Mouse (Mus musculus): Measurements from ENCODE around the gene Ndc80. TPM values are rescaled to one million over a fixed set of nuclear protein-coding genes. Genes with fewer than 3 reads are reported as not detected.
"Not testable (repeated sequence)": the region's sequence is repeated elsewhere in the genome, so short reads cannot be mapped to it uniquely, and the experiment has no call there.

Ndc80 gene
- polyA plus RNA-seq, 1 experiment from 2014 or later: 31.7 TPM

DNA sequence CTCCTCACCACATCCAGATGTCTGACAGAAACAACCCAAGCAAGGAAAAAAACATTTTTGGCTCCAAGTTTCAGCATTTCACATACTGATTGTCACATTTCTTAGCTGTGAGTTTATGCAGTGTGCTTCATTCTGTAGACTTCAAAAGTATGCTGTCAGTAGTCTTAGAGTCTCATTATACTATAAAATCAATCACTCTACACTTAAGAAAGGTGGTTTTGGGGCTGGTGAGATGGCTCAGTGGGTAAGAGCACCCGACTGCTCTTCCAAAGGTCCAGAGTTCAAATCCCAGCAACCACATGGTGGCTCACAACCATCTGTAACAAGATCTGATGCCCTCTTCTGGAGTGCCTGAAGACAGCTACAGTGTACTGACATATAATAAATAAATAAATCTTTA is 8.9 kb upstream of the Ndc80 start:
- 76% methylated on average over 1 of the region's 1 CpGs for WGBS
- H3K9ac ChIP-seq (ENCODE audit: low read length): not testable (repeated sequence)

DNA sequence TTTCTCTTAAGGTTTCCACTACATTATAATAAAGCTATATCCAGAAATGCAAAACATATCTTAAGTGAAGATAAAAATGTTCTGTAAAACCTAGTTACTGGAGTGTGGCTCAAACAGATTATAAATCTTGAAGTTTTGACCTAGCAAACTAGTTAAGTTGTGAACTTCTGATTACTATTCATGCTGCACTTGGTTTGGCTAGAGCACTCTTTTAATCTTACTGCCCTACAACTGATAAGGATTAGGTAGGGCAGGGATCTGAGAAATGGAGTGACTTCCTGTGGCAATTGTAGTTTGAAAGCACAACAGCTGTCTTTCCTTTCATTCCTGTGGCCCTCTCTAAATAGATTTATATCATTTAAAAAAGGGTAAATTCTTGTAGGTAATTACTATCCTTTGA is 1.4 kb upstream of the Ndc80 start:
- no peak for ATAC-seq (ENCODE audit: insufficient number of reproducible peaks, insufficient read depth, low FRiP score, low read depth)
- no peak overlapping the region for H3K4me3 ChIP-seq (ENCODE audit: control insufficient read depth in 1 of 2, insufficient read depth in 1 of 2, low read depth in 1 of 2, low read length in 2 of 2)
- peaks cover 4% of the 10 kb centered on the region for H3K36me3 ChIP-seq (ENCODE audit: control insufficient read depth, insufficient read depth, low read length)
- no peaks in the 10 kb centered on the region for H3K9me3 ChIP-seq (ENCODE audit: control insufficient read depth, low read length)
- H3K4me2 ChIP-seq (ENCODE audit: low read length): no peak overlapping the region
- no peak overlapping the region for H3K27ac ChIP-seq (replicated peaks in 1 of 2; ENCODE audit: control insufficient read depth in 1 of 2, insufficient read depth in 1 of 2, low read depth in 2 of 2, low read length in 2 of 2)
- no peak overlapping the region for H3K9ac ChIP-seq (ENCODE audit: low read length)
- peaks cover 0 to 13% of the 10 kb centered on the region in 2 experiments; a peak in 2 of 4 replicates for H3K4me1 ChIP-seq (ENCODE audit: control insufficient read depth in 2 of 2, insufficient read depth in 2 of 2, low read length in 2 of 2)
- H3K27me3 ChIP-seq (ENCODE audit: control insufficient read depth, insufficient read depth, low read length): no peaks in the 10 kb centered on the region

More for the DNA sequence above, 8.9 kb upstream of the Ndc80 start:
- not testable (repeated sequence) for H3K9me3 ChIP-seq (ENCODE audit: control insufficient read depth, low read length); H3K36me3 ChIP-seq (ENCODE audit: control insufficient read depth, insufficient read depth, low read length); H3K4me3 ChIP-seq (ENCODE audit: control insufficient read depth in 1 of 2, insufficient read depth in 1 of 2, low read depth in 1 of 2, low read length in 2 of 2); H3K27me3 ChIP-seq (ENCODE audit: control insufficient read depth, insufficient read depth, low read length); H3K27ac ChIP-seq (replicated peaks in 1 of 2; ENCODE audit: control insufficient read depth in 1 of 2, insufficient read depth in 1 of 2, low read depth in 2 of 2, low read length in 2 of 2); H3K4me1 ChIP-seq (ENCODE audit: control insufficient read depth in 2 of 2, insufficient read depth in 2 of 2, low read length in 2 of 2); H3K4me2 ChIP-seq (ENCODE audit: low read length); ATAC-seq (ENCODE audit: insufficient number of reproducible peaks, insufficient read depth, low FRiP score, low read depth)

DNA sequence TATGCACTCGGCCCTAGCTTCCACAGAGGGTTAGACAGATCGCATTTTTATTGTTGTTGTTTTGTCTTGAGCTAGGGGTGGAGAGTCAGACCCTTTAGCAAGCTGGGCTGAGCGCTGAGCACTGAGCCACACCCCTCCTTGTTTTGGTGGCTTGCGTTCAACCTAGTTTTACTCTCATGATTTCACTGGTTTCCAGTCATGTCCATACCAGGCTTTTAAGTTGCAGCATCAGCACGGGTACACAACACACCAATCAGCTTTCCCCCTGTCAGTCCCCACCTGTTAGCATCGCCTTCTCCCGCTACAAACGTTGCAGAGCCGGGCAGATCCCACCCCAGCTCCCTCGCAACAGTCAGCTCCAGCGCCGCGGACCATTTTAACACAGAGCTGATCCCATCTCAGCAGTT is 352 bp downstream of the Ndc80 start:
- peak; percentile 3; the same call in 1 of the 2 replicates for ATAC-seq (ENCODE audit: insufficient number of reproducible peaks, insufficient read depth, low FRiP score, low read depth)
- WGBS: 0% methylated on average over 13 of the region's 13 CpGs
- Histone ChIP-seq H3K36me3 (ENCODE audit: control insufficient read depth, insufficient read depth, low read length) (peaks cover 19% of the 10 kb centered on the region), H3K27me3 (ENCODE audit: control insufficient read depth, insufficient read depth, low read length) (no peaks in the 10 kb centered on the region), H3K9me3 (ENCODE audit: control insufficient read depth, low read length) (no peaks in the 10 kb centered on the region), H3K9ac (ENCODE audit: low read length) (peak overlapping the region; percentile 82), H3K4me2 (ENCODE audit: low read length) (peak overlapping the region; percentile 80), H3K4me1 (ENCODE audit: control insufficient read depth in 2 of 2, insufficient read depth in 2 of 2, low read length in 2 of 2) (peaks cover 0 to 13% of the 10 kb centered on the region in 2 experiments; a peak in 2 of 4 replicates), H3K27ac (replicated peaks in 1 of 2; ENCODE audit: control insufficient read depth in 1 of 2, insufficient read depth in 1 of 2, low read depth in 2 of 2, low read length in 2 of 2) (peak overlapping the region; percentile 42 to 94; a peak in 3 of 4 replicates), H3K4me3 (ENCODE audit: control insufficient read depth in 1 of 2, insufficient read depth in 1 of 2, low read depth in 1 of 2, low read length in 2 of 2) (peak overlapping the region; percentile 81 to 84)

DNA sequence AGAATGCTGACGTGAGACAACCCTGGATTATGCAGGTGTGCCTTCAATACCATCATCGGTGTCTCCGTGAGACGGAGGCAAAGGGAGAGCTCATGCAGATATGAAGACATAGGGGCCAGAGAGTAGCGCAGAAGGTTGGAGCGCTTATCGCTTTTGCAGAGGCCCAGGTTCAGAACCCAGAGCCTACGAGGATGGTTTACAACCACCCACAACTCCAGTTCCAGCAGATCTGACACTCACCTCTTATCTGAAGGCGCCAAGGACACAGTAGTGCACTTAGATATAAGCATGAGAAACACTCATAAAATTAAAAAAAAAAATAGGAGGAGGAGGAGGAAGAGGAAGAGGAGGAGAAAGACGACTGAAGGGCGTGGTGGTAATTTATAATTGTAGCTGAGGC is 16.4 kb downstream of the Ndc80 start:
- no peak overlapping the region for H3K4me2 ChIP-seq (ENCODE audit: low read length)
- H3K36me3 ChIP-seq (ENCODE audit: control insufficient read depth, insufficient read depth, low read length): peaks cover 94% of the 10 kb centered on the region
- H3K9me3 ChIP-seq (ENCODE audit: control insufficient read depth, low read length): no peaks in the 10 kb centered on the region
- no peaks in the 10 kb centered on the region for H3K4me1 ChIP-seq (ENCODE audit: control insufficient read depth in 2 of 2, insufficient read depth in 2 of 2, low read length in 2 of 2)
- ATAC-seq (ENCODE audit: insufficient number of reproducible peaks, insufficient read depth, low FRiP score, low read depth): no peak
- 92% methylated on average over 11 of the region's 11 CpGs for WGBS
- H3K9ac ChIP-seq (ENCODE audit: low read length): no peak overlapping the region
- no peak overlapping the region for H3K4me3 ChIP-seq (ENCODE audit: control insufficient read depth in 1 of 2, insufficient read depth in 1 of 2, low read depth in 1 of 2, low read length in 2 of 2)
- H3K27me3 ChIP-seq (ENCODE audit: control insufficient read depth, insufficient read depth, low read length): no peaks in the 10 kb centered on the region
- H3K27ac ChIP-seq (replicated peaks in 1 of 2; ENCODE audit: control insufficient read depth in 1 of 2, insufficient read depth in 1 of 2, low read depth in 2 of 2, low read length in 2 of 2): no peak overlapping the region

DNA sequence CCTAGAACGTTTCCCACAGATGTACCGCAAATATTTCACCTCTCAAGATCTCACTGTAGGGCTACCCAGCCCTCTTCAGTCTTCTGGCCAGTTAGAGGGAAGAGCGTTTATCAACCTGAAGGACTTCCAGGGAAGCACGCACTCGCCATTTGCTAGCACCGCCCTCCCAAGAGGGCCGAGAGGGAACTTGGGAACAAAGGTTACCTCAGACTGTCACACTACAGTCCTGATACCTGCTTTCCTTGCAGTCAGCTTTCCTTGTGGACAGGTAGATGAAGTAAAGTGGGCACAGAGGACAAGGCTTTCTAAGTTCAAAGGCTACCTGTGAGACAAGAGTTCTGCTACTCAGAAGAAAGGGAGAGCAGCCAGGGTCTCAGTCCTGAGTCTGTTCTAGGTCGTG is 19.8 kb downstream of the Ndc80 start:
- no peak for ATAC-seq (ENCODE audit: insufficient number of reproducible peaks, insufficient read depth, low FRiP score, low read depth)
- H3K27ac ChIP-seq (replicated peaks in 1 of 2; ENCODE audit: control insufficient read depth in 1 of 2, insufficient read depth in 1 of 2, low read depth in 2 of 2, low read length in 2 of 2): no peak overlapping the region
- WGBS: 84% methylated on average over 8 of the region's 8 CpGs
- H3K9ac ChIP-seq (ENCODE audit: low read length): no peak overlapping the region
- H3K4me2 ChIP-seq (ENCODE audit: low read length): no peak overlapping the region
- no peaks in the 10 kb centered on the region for H3K9me3 ChIP-seq (ENCODE audit: control insufficient read depth, low read length)
- H3K4me1 ChIP-seq (ENCODE audit: control insufficient read depth in 2 of 2, insufficient read depth in 2 of 2, low read length in 2 of 2): no peaks in the 10 kb centered on the region
- H3K27me3 ChIP-seq (ENCODE audit: control insufficient read depth, insufficient read depth, low read length): no peaks in the 10 kb centered on the region
- no peak overlapping the region for H3K4me3 ChIP-seq (ENCODE audit: control insufficient read depth in 1 of 2, insufficient read depth in 1 of 2, low read depth in 1 of 2, low read length in 2 of 2)
- peaks cover 93% of the 10 kb centered on the region for H3K36me3 ChIP-seq (ENCODE audit: control insufficient read depth, insufficient read depth, low read length)

DNA sequence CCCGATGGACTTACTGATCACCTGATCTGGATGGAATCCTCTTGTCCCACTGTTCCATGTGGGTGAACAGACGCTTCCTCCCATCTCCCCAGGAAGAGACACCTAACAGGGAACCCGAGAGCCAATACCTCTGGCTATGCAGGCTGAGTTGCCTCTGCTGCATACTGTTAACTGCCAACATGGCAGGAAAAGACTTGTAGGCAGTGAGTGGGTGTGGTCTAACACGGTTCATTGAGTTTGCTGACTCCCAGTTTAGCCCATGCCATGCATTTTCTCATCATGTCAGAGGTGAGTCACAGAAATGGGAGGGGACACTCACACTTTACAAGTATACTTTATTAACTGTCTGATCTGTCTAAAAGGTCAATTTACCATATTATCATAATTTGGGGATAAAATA is 30.9 kb downstream of the Ndc80 start:
- WGBS: 85% methylated on average over 4 of the region's 4 CpGs
- H3K4me1 ChIP-seq (ENCODE audit: control insufficient read depth in 2 of 2, insufficient read depth in 2 of 2, low read length in 2 of 2): no peaks in the 10 kb centered on the region
- no peaks in the 10 kb centered on the region for H3K9me3 ChIP-seq (ENCODE audit: control insufficient read depth, low read length)
- no peak overlapping the region for H3K4me2 ChIP-seq (ENCODE audit: low read length)
- no peak for ATAC-seq (ENCODE audit: insufficient number of reproducible peaks, insufficient read depth, low FRiP score, low read depth)
- H3K27ac ChIP-seq (replicated peaks in 1 of 2; ENCODE audit: control insufficient read depth in 1 of 2, insufficient read depth in 1 of 2, low read depth in 2 of 2, low read length in 2 of 2): no peak overlapping the region
- no peak overlapping the region for H3K9ac ChIP-seq (ENCODE audit: low read length)
- H3K4me3 ChIP-seq (ENCODE audit: control insufficient read depth in 1 of 2, insufficient read depth in 1 of 2, low read depth in 1 of 2, low read length in 2 of 2): no peak overlapping the region
- no peaks in the 10 kb centered on the region for H3K27me3 ChIP-seq (ENCODE audit: control insufficient read depth, insufficient read depth, low read length)
- H3K36me3 ChIP-seq (ENCODE audit: control insufficient read depth, insufficient read depth, low read length): peaks cover 61% of the 10 kb centered on the region

DNA sequence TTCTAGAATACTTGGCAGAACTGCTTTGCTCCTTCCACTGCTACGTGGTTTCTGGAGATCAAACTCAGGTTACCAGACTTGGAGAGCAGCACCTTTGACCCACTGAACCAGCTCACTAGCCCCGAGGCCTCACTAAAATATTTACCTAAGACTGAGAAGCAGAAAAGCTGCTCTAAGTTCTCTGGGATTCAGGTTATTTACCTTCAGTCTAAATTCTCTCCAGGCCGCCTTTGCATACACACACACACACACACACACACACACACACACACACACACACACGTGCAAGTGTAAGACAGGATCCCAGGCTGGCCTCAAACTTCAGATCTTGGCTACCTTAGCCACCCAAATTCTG is 35.3 kb downstream of the Ndc80 start:
- 78% methylated on average over 4 of the region's 4 CpGs for WGBS
- no peak overlapping the region for H3K9ac ChIP-seq (ENCODE audit: low read length)
- H3K9me3 ChIP-seq (ENCODE audit: control insufficient read depth, low read length): no peaks in the 10 kb centered on the region
- no peak overlapping the region for H3K4me2 ChIP-seq (ENCODE audit: low read length)
- no peak for ATAC-seq (ENCODE audit: insufficient number of reproducible peaks, insufficient read depth, low FRiP score, low read depth)
- no peak overlapping the region for H3K4me3 ChIP-seq (ENCODE audit: control insufficient read depth in 1 of 2, insufficient read depth in 1 of 2, low read depth in 1 of 2, low read length in 2 of 2)
- peaks cover 0 to 5% of the 10 kb centered on the region in 2 experiments; a peak in 1 of 4 replicates for H3K4me1 ChIP-seq (ENCODE audit: control insufficient read depth in 2 of 2, insufficient read depth in 2 of 2, low read length in 2 of 2)
- no peak overlapping the region for H3K27ac ChIP-seq (replicated peaks in 1 of 2; ENCODE audit: control insufficient read depth in 1 of 2, insufficient read depth in 1 of 2, low read depth in 2 of 2, low read length in 2 of 2)
- H3K36me3 ChIP-seq (ENCODE audit: control insufficient read depth, insufficient read depth, low read length): peaks cover 17% of the 10 kb centered on the region
- H3K27me3 ChIP-seq (ENCODE audit: control insufficient read depth, insufficient read depth, low read length): no peaks in the 10 kb centered on the region

DNA sequence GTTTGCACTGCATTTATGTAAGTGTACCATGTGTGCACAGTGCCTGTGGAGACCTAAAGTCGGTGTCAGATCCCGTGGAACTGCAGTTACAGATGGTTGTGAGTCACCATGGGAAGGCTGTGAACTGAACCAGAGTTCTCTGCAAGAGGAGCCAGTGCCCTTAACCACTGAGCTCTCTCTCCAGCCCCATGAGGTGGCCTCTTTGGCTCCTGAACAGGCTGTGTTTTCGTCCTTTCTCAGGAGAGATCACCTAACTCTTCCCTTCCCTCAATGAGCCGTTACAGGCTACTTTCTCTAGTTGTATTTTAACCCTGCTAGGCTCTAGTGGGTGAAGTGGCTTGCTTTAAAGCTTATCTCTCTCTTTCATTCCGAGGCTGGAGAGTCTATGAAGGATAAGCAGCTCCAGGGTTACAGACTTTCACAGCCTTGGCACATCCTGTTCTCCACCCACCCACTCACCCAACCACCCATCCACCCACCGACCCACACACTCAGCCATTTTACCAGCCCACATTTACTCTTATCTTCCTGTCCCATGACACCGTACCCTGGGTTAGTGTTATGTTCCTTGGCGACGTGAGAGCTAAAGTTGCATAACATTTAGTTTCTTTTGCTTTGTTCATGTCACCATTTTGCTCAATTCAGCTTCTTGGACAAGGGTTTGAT is 35.9 kb downstream of the Ndc80 start:
- Histone ChIP-seq H3K27ac (replicated peaks in 1 of 2; ENCODE audit: control insufficient read depth in 1 of 2, insufficient read depth in 1 of 2, low read depth in 2 of 2, low read length in 2 of 2) (no peak overlapping the region), H3K36me3 (ENCODE audit: control insufficient read depth, insufficient read depth, low read length) (peaks cover 12% of the 10 kb centered on the region)
- no peak for ATAC-seq (ENCODE audit: insufficient number of reproducible peaks, insufficient read depth, low FRiP score, low read depth)

More for the DNA sequence above, 35.9 kb downstream of the Ndc80 start:
- Histone ChIP-seq H3K4me1 (ENCODE audit: control insufficient read depth in 2 of 2, insufficient read depth in 2 of 2, low read length in 2 of 2) (peaks cover 3 to 7% of the 10 kb centered on the region in 2 experiments; a peak in 2 of 4 replicates), H3K4me3 (ENCODE audit: control insufficient read depth in 1 of 2, insufficient read depth in 1 of 2, low read depth in 1 of 2, low read length in 2 of 2) (no peak overlapping the region), H3K9me3 (ENCODE audit: control insufficient read depth, low read length) (no peaks in the 10 kb centered on the region), H3K4me2 (ENCODE audit: low read length) (no peak overlapping the region), H3K27me3 (ENCODE audit: control insufficient read depth, insufficient read depth, low read length) (no peaks in the 10 kb centered on the region), H3K9ac (ENCODE audit: low read length) (no peak overlapping the region)
- 49% methylated on average over 9 of the region's 9 CpGs for WGBS
